Mouse (Mus musculus) midbrain, embryonic 10.5 days (tissue): ENCODE results near the gene Sh3bgrl3. TPM values are rescaled to one million over a fixed set of nuclear protein-coding genes. Genes with fewer than 3 reads are reported as not detected.

Experiments
- DNase-seq: peaks from one replicate; pipeline ENCODE4 v3.0.0-alpha.2; 2017; ENCODE audit warnings: low spot score
- H3K27ac ChIP-seq: fragments of 300-500 bp; sonication (generic); replicated peaks from 2 replicates; pipeline ENCODE4 v1.5.1; 2016; ENCODE audit warnings: mild to moderate bottlenecking
- H3K27me3 ChIP-seq: fragments of 300-500 bp; sonication (generic); 2 replicates; pipeline ENCODE4 v1.6.1; 2016; ENCODE audit warnings: low read depth, mild to moderate bottlenecking; ENCODE audit not compliant: poor library complexity, severe bottlenecking
- H3K36me3 ChIP-seq: fragments of 300-500 bp; sonication (generic); 2 replicates; pipeline ENCODE4 v1.6.1; 2016; ENCODE audit warnings: mild to moderate bottlenecking, moderate library complexity
- H3K4me1 ChIP-seq: fragments of 300-500 bp; sonication (generic); 2 replicates; pipeline ENCODE4 v1.6.1; 2016
- H3K4me3 ChIP-seq: fragments of 300-500 bp; sonication (generic); 2 replicates; pipeline ENCODE4 v1.5.1; 2016; ENCODE audit warnings: mild to moderate bottlenecking, moderate library complexity
- H3K9me3 ChIP-seq: fragments of 300-500 bp; sonication (generic); replicated peaks from 2 replicates; pipeline ENCODE4 v1.6.1; 2016; ENCODE audit warnings: mild to moderate bottlenecking
- WGBS: fragments of 180-500 bp; shearing (Covaris S2); methylation state at CpG from one replicate; pipeline ENCODE4 v1.1.7; 2016; 5-methylcytosine and 5-hydroxymethylcytosine counted together
- polyA plus RNA-seq: library from polyadenylated mRNA; unstranded; fragments of >200 nt; fragmentation: Nextera tagmentation; extraction: Ambion mirVana; gene quantifications from 2 replicates; pipeline ENCODE4 v1.2.1, GENCODE M21; 2016

Gene Sh3bgrl3
- polyA plus RNA-seq, 1 experiment from 2014 or later = 302 TPM

GRCm38 (mm10) chr4:134125383-134126060 lies 3.1 kb downstream of the Sh3bgrl3 start:
- H3K27ac ChIP-seq = no peak overlapping the region
- no peaks in the 10 kb centered on the region for H3K9me3 ChIP-seq
- H3K4me3 ChIP-seq = no peak overlapping the region
- no peak for DNase-seq
- no peaks in the 10 kb centered on the region for H3K27me3 ChIP-seq
- WGBS = 88% methylated on average over 15 of the region's 15 CpGs
- H3K4me1 ChIP-seq = peaks cover 47% of the 10 kb centered on the region
- peaks cover 10% of the 10 kb centered on the region for H3K36me3 ChIP-seq

- H3K36me3 ChIP-seq = 0 out of 2 replicates have a peak, but pooled peaks cover 5% of the 10 kb centered on the region
- H3K9me3 ChIP-seq = no peaks in the 10 kb centered on the region
- peaks cover 45% of the 10 kb centered on the region for H3K4me1 ChIP-seq
- H3K27me3 ChIP-seq = no peaks in the 10 kb centered on the region
- 30% methylated on average over 17 of the region's 17 CpGs for WGBS
- peak overlapping the region; percentile 12; the same call in 1 of the 2 replicates for H3K4me3 ChIP-seq
- H3K27ac ChIP-seq = peak overlapping the region; percentile 17; the same call in 1 of the 2 replicates
- DNase-seq = peak; percentile 70
Measured at GRCm38 (mm10) chr4:134123680-134124551, 4.7 kb downstream of the Sh3bgrl3 start.

- Histone ChIP-seq H3K36me3 (0 out of 2 replicates have a peak, but pooled peaks cover 5% of the 10 kb centered on the region), H3K9me3 (no peaks in the 10 kb centered on the region), H3K27ac (no peak overlapping the region), H3K4me1 (peaks cover 46% of the 10 kb centered on the region), H3K4me3 (no peak overlapping the region), H3K27me3 (no peaks in the 10 kb centered on the region)
- DNase-seq = no peak
- 95% methylated on average over 6 of the region's 6 CpGs for WGBS
Measured at GRCm38 (mm10) chr4:134123147-134123546, 5.4 kb downstream of the Sh3bgrl3 start.

- Histone ChIP-seq H3K36me3 (0 out of 2 replicates have a peak, but pooled peaks cover 5% of the 10 kb centered on the region), H3K27ac (no peak overlapping the region), H3K4me1 (peaks cover 40% of the 10 kb centered on the region), H3K9me3 (no peaks in the 10 kb centered on the region), H3K27me3 (no peaks in the 10 kb centered on the region), H3K4me3 (no peak overlapping the region)
- DNase-seq = no peak
- 60% methylated on average over 3 of the region's 3 CpGs for WGBS
Measured at GRCm38 (mm10) chr4:134122281-134122680, 6.3 kb downstream of the Sh3bgrl3 start.

- no peak overlapping the region for H3K4me3 ChIP-seq
- H3K4me1 ChIP-seq = peaks cover 33% of the 10 kb centered on the region
- 0 out of 2 replicates have a peak, but pooled peaks cover 5% of the 10 kb centered on the region for H3K36me3 ChIP-seq
- 0 out of 2 replicates have a peak overlapping the region, but pooled peaks have one; percentile 15 for H3K27ac ChIP-seq
- H3K9me3 ChIP-seq = no peaks in the 10 kb centered on the region
- no peak for DNase-seq
- H3K27me3 ChIP-seq = no peaks in the 10 kb centered on the region
- 58% methylated on average over 4 of the region's 4 CpGs for WGBS
Measured at GRCm38 (mm10) chr4:134121571-134121970, 7.0 kb downstream of the Sh3bgrl3 start.

- no peaks in the 10 kb centered on the region for H3K27me3 ChIP-seq
- DNase-seq = no peak
- WGBS = 89% methylated on average over 4 of the region's 4 CpGs
- H3K4me1 ChIP-seq = peaks cover 30% of the 10 kb centered on the region
- H3K9me3 ChIP-seq = no peaks in the 10 kb centered on the region
- H3K27ac ChIP-seq = peak overlapping the region; percentile 17; the same call in 1 of the 2 replicates
- no peak overlapping the region for H3K4me3 ChIP-seq
- no peaks in the 10 kb centered on the region for H3K36me3 ChIP-seq
Measured at GRCm38 (mm10) chr4:134120916-134121315, 7.7 kb downstream of the Sh3bgrl3 start.

GRCm38 (mm10) chr4:134120192-134120805 lies 8.3 kb downstream of the Sh3bgrl3 start:
- Histone ChIP-seq H3K9me3 (no peaks in the 10 kb centered on the region), H3K4me1 (peaks cover 34% of the 10 kb centered on the region), H3K27me3 (no peaks in the 10 kb centered on the region), H3K36me3 (no peaks in the 10 kb centered on the region), H3K4me3 (no peak overlapping the region), H3K27ac (0 out of 2 replicates have a peak overlapping the region, but pooled peaks have one; percentile 50)
- no peak for DNase-seq
- 85% methylated on average over 6 of the region's 6 CpGs for WGBS

- Histone ChIP-seq H3K27me3 (no peaks in the 10 kb centered on the region), H3K36me3 (no peaks in the 10 kb centered on the region), H3K9me3 (no peaks in the 10 kb centered on the region), H3K4me1 (peaks cover 34% of the 10 kb centered on the region), H3K4me3 (no peak overlapping the region), H3K27ac (peak overlapping the region; percentile 50)
- 66% methylated on average over 9 of the region's 9 CpGs for WGBS
- peak; percentile 37 for DNase-seq
Measured at GRCm38 (mm10) chr4:134119644-134120043, 8.9 kb downstream of the Sh3bgrl3 start.

- Histone ChIP-seq H3K4me1 (peaks cover 31% of the 10 kb centered on the region), H3K4me3 (no peak overlapping the region), H3K36me3 (no peaks in the 10 kb centered on the region), H3K27ac (peak overlapping the region; percentile 50), H3K9me3 (no peaks in the 10 kb centered on the region), H3K27me3 (no peaks in the 10 kb centered on the region)
- WGBS = 80% methylated on average over 5 of the region's 5 CpGs
- DNase-seq = no peak
Measured at GRCm38 (mm10) chr4:134119042-134119441, 9.5 kb downstream of the Sh3bgrl3 start.

- Histone ChIP-seq H3K4me1 (peaks cover 34% of the 10 kb centered on the region), H3K4me3 (no peak overlapping the region), H3K27me3 (no peaks in the 10 kb centered on the region), H3K27ac (peak overlapping the region; percentile 50), H3K36me3 (no peaks in the 10 kb centered on the region), H3K9me3 (no peaks in the 10 kb centered on the region)
- DNase-seq = no peak
- 77% methylated on average over 14 of the region's 14 CpGs for WGBS
Measured at GRCm38 (mm10) chr4:134118126-134118800, 10.3 kb downstream of the Sh3bgrl3 start.

- H3K4me1 ChIP-seq = peaks cover 46% of the 10 kb centered on the region
- H3K36me3 ChIP-seq = no peaks in the 10 kb centered on the region
- DNase-seq = no peak
- H3K27me3 ChIP-seq = no peaks in the 10 kb centered on the region
- no peak overlapping the region for H3K4me3 ChIP-seq
- no peaks in the 10 kb centered on the region for H3K9me3 ChIP-seq
- H3K27ac ChIP-seq = no peak overlapping the region
- 82% methylated on average over 8 of the region's 8 CpGs for WGBS
Measured at GRCm38 (mm10) chr4:134117012-134117411, 11.6 kb downstream of the Sh3bgrl3 start.

GRCm38 (mm10) chr4:134116501-134116900 lies 12.1 kb downstream of the Sh3bgrl3 start:
- H3K9me3 ChIP-seq = no peaks in the 10 kb centered on the region
- WGBS = 90% methylated on average over 2 of the region's 2 CpGs
- no peak overlapping the region for H3K27ac ChIP-seq
- H3K4me3 ChIP-seq = no peak overlapping the region
- peaks cover 45% of the 10 kb centered on the region for H3K4me1 ChIP-seq
- DNase-seq = no peak
- H3K36me3 ChIP-seq = no peaks in the 10 kb centered on the region
- no peaks in the 10 kb centered on the region for H3K27me3 ChIP-seq
